Mouse (Mus musculus) heart, adult 2 months (tissue): ENCODE measurements around the gene Ccnb1ip1. TPM values are rescaled to one million over a fixed set of nuclear protein-coding genes. Genes with fewer than 3 reads are reported as not detected.
"Not testable (repeated sequence)": the region's sequence is repeated elsewhere in the genome, so short reads cannot be mapped to it uniquely, and the experiment has no call there.

ENCODE experiments used
- DNase-seq, 2 experiments: peaks; one replicate each; pipeline ENCODE4 v3.0.0; 2021
- H3K27ac ChIP-seq: fragments of 200-600 bp; 2 replicates; pipeline ENCODE4 v1.8.1; 2022
- H3K27me3 ChIP-seq: fragments of 200-500 bp; 2 replicates; pipeline ENCODE4 v1.6.1; 2012; ENCODE audit warnings: mild to moderate bottlenecking, low read length, inconsistent platforms, mixed read lengths; ENCODE audit not compliant: control insufficient read depth, insufficient read depth
- H3K36me3 ChIP-seq: fragments of 200-500 bp; 2 replicates; pipeline ENCODE4 v1.6.1; 2012; ENCODE audit warnings: low read length, inconsistent platforms; ENCODE audit not compliant: control insufficient read depth, insufficient read depth
- H3K4me1 ChIP-seq: fragments of 200-500 bp; 2 replicates; pipeline ENCODE4 v1.6.1; 2011; ENCODE audit warnings: low read length; ENCODE audit not compliant: control insufficient read depth, insufficient read depth
- H3K4me3 ChIP-seq: fragments of 200-600 bp; 2 replicates; pipeline ENCODE4 v1.8.1; 2022
- H3K79me2 ChIP-seq: fragments of 200-500 bp; replicated peaks from 2 replicates; pipeline ENCODE4 v1.6.1; 2012; ENCODE audit warnings: mild to moderate bottlenecking, inconsistent platforms, low read length, moderate library complexity, mixed read lengths; ENCODE audit not compliant: control insufficient read depth, insufficient read depth
- H3K9ac ChIP-seq: fragments of 200-500 bp; 2 replicates; pipeline ENCODE4 v1.6.1; 2012; ENCODE audit warnings: low read depth, mild to moderate bottlenecking, control low read depth, inconsistent platforms, low read length, mixed read lengths
- CTCF ChIP-seq: fragments of 200-600 bp; IDR thresholded peaks from 2 replicates; pipeline ENCODE4 v1.8.1; 2022; ENCODE audit warnings: antibody characterized with exemption, mild to moderate bottlenecking, moderate library complexity
- EP300 ChIP-seq: fragments of 200-500 bp; IDR thresholded peaks from 2 replicates; pipeline ENCODE4 v1.6.1; 2011; ENCODE audit warnings: low read depth, low read length, control low read depth; ENCODE audit not compliant: insufficient read depth
- POLR2A ChIP-seq: fragments of 200-500 bp; IDR thresholded peaks from 2 replicates; pipeline ENCODE4 v1.6.1; 2011; ENCODE audit warnings: mild to moderate bottlenecking, low read depth, low read length, control low read depth; ENCODE audit not compliant: insufficient read depth
- WGBS: fragments of 180-500 bp; shearing (Covaris S2); methylation state at CpG from one replicate; pipeline ENCODE4 v1.1.7; 2018; 5-methylcytosine and 5-hydroxymethylcytosine counted together
- intact Hi-C: fragments of 180-260 bp; cut with DNase I; formaldehyde crosslinking; loops from one replicate; pipeline ENCODE4 v1.15.1; 2025
- polyA plus RNA-seq: library from polyadenylated mRNA; depleted of rRNA; stranded (reverse); fragments of >200 nt; gene quantifications from 2 replicates; pipeline ENCODE4 v1.2.3, GENCODE M21; 2012
- total RNA-seq, 2 experiments: library from RNA; stranded (reverse); gene quantifications; 2 replicates each; pipeline ENCODE4 v1.2.3; 2021

Gene Ccnb1ip1
- total and polyA plus RNA-seq, 3 experiments: not detected

GRCm38 (mm10) chr14:50826579-50826978 lies 19.0 kb upstream of the Ccnb1ip1 start:
- Histone ChIP-seq H3K27me3 (no peaks in the 10 kb centered on the region), H3K4me3 (no peak overlapping the region), H3K36me3 (no peaks in the 10 kb centered on the region; the same call in 1 of the 2 replicates), H3K9ac (no peak overlapping the region), H3K79me2 (no peaks in the 10 kb centered on the region), H3K4me1 (no peaks in the 10 kb centered on the region), H3K27ac (no peak overlapping the region)
- no peak for DNase-seq
- WGBS: 91% methylated on average over 4 of the region's 4 CpGs
- TF ChIP-seq EP300 (no peak), POLR2A (no peak), CTCF (no peak)
- intact Hi-C loops: no loop called here

DNA sequence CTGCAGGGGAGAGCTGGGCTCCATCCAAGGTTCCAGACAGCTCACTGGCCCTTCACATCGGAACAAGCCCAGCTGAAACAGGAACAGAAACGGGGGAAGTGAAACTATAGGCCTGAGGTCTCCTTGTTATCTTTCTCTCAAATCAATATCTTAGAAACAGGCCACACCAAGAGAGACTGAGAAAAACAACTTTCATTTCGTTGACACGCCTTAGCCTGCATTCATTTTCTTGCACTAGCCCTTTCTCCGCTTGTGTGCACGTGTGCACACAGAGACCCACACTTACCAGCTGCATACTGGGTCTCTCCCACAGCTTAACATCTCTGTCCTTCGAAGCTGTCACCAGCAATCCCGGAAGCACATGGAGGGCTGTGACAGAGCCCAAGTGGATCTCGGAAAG lies 16.7 kb upstream of the Ccnb1ip1 start:
- no peak overlapping the region for H3K4me3 ChIP-seq
- no peaks in the 10 kb centered on the region for H3K4me1 ChIP-seq
- no peaks in the 10 kb centered on the region for H3K27me3 ChIP-seq
- no peak overlapping the region for H3K27ac ChIP-seq
- H3K36me3 ChIP-seq: no peaks in the 10 kb centered on the region; the same call in 1 of the 2 replicates
- intact Hi-C loops: no loop called here
- peak in 1 of 2 experiments; percentile 35 for DNase-seq
- H3K9ac ChIP-seq: no peak overlapping the region
- no peak for TF ChIP-seq POLR2A
- WGBS: 81% methylated on average over 9 of the region's 9 CpGs
- H3K79me2 ChIP-seq: no peaks in the 10 kb centered on the region

GRCm38 (mm10) chr14:50823240-50823639 lies 15.7 kb upstream of the Ccnb1ip1 start:
- H3K4me1 ChIP-seq: no peaks in the 10 kb centered on the region
- H3K27me3 ChIP-seq: no peaks in the 10 kb centered on the region
- peak; percentile 26; the same call in 1 of the 2 replicates for TF ChIP-seq CTCF
- TF ChIP-seq EP300: no peak
- intact Hi-C loops: no loop called here
- no peak overlapping the region for H3K4me3 ChIP-seq
- no peaks in the 10 kb centered on the region for H3K79me2 ChIP-seq
- H3K36me3 ChIP-seq: no peaks in the 10 kb centered on the region; the same call in 1 of the 2 replicates
- DNase-seq: no peak
- no peak overlapping the region for H3K27ac ChIP-seq
- 80% methylated on average over 2 of the region's 2 CpGs for WGBS
- no peak overlapping the region for H3K9ac ChIP-seq

DNA sequence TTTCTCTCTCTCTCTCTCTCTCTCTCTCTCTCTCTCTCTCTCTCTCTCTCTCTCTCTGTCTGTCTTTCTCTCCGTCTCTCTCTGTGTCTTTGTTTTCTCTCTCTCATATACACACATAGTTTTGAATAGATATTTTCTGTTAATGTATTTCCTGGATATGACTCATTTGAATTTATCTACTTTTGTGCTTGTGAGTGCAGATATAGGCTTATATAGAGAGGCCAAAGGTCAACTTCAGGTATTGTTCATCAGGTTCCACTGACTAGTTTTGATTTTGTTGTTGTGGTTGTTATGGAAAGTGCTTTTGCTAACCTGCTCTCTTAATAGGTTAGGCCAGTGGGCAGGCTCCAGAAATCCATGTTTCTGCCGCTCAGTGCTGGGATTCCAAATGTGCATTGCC lies 5.5 kb upstream of the Ccnb1ip1 start:
- no peaks in the 10 kb centered on the region for H3K4me1 ChIP-seq
- no peaks in the 10 kb centered on the region for H3K79me2 ChIP-seq
- H3K9ac ChIP-seq: no peak overlapping the region
- DNase-seq: no peak
- WGBS: 91% methylated on average over 2 of the region's 2 CpGs
- no peak overlapping the region for H3K27ac ChIP-seq
- TF ChIP-seq EP300 (no peak), CTCF (no peak), POLR2A (no peak)
- no peaks in the 10 kb centered on the region for H3K27me3 ChIP-seq
- H3K36me3 ChIP-seq: no peaks in the 10 kb centered on the region
- H3K4me3 ChIP-seq: no peak overlapping the region
- intact Hi-C loops: no loop called here

DNA sequence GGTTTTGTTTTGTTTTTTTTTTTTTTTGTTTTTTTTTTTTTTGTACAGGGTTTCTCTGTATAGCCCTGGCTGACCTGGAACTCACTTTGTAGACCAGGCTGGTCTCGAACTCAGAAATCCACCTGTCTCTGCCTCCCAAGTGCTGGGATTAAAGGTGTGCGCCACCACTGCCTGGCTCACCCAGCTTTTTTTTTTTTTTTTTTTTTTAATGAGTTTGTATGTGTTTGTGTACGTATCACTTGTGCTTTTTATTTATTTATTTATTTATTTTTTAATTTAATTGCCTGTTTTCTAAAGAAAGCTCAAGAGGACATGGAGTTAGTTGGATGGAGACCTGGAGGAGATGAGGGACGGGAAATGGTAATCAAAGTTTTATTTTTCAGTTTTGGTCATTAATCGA lies 1.1 kb downstream of the Ccnb1ip1 start:
- intact Hi-C loops: loop anchor here (5.0 to 10.0 kb wide), 3 partner anchors 61 to 458 kb away; partner anchors contain the start of genes Pip4p1 and Pnp
- 88% methylated on average over 5 of the region's 5 CpGs for WGBS

GRCm38 (mm10) chr14:50804683-50805082 lies 2.8 kb downstream of the Ccnb1ip1 start:
- no peaks in the 10 kb centered on the region for H3K36me3 ChIP-seq
- no peak overlapping the region for H3K4me3 ChIP-seq
- TF ChIP-seq POLR2A (no peak), EP300 (no peak), CTCF (no peak)
- H3K4me1 ChIP-seq: peaks cover 1% of the 10 kb centered on the region; the same call in 1 of the 2 replicates
- no peaks in the 10 kb centered on the region for H3K27me3 ChIP-seq
- no peak overlapping the region for H3K9ac ChIP-seq
- intact Hi-C loops: loop anchor here (1.0 to 10.0 kb wide), 4 partner anchors 63 to 460 kb away; partner anchors contain the start of genes Pip4p1 and Pnp
- no peaks in the 10 kb centered on the region for H3K79me2 ChIP-seq
- no peak for DNase-seq
- H3K27ac ChIP-seq: no peak overlapping the region
- 72% methylated on average over 13 of the region's 13 CpGs for WGBS

More for the DNA sequence above, 1.1 kb downstream of the Ccnb1ip1 start:
- H3K27ac ChIP-seq, H3K4me1 ChIP-seq, DNase-seq, H3K79me2 ChIP-seq, H3K27me3 ChIP-seq, H3K36me3 ChIP-seq, H3K9ac ChIP-seq, H3K4me3 ChIP-seq: not testable (repeated sequence)
